Mouse (Mus musculus): ENCODE results near the gene Tmem256. TPM values are rescaled to one million over a fixed set of nuclear protein-coding genes. Genes with fewer than 3 reads are reported as not detected.

Tmem256 gene
- total RNA-seq (2023) = 15.1 TPM

GRCm38 (mm10) chr11:69837952-69838713 lies at the start of gene Tmem256:
Gene Tmem256 (plus strand): TSS chr11:69838514.

GRCm38 (mm10) chr11:69795168-69795982 lies 42.9 kb upstream of the Tmem256 start, which contains the start of gene Chrnb1:
Gene Chrnb1 (minus strand): TSS chr11:69795943.

GRCm38 (mm10) chr11:69801379-69801977 lies 36.8 kb upstream of the Tmem256 start, which contains the start of gene Fgf11:
Gene Fgf11 (minus strand): TSS chr11:69801857.

GRCm38 (mm10) chr11:69804972-69805909 lies 33.1 kb upstream of the Tmem256 start, which contains the start of gene Tmem102:
Gene Tmem102 (minus strand): TSS chr11:69805624.

GRCm38 (mm10) chr11:69815155-69815554 lies 23.2 kb upstream of the Tmem256 start, which contains the start of gene Gm39566:
Gene Gm39566 (minus strand): TSS chr11:69815298.

GRCm38 (mm10) chr11:69818365-69818764 lies 19.9 kb upstream of the Tmem256 start, which contains the start of gene Spem2:
Gene Spem2 (minus strand): TSS chr11:69818465.

GRCm38 (mm10) chr11:69822080-69822479 lies 16.2 kb upstream of the Tmem256 start, which contains the start of gene Spem1:
Gene Spem1 (minus strand): TSS chr11:69822180.

GRCm38 (mm10) chr11:69837604-69837951 lies 736 bp upstream of the Tmem256 start, which contains the start of gene Nlgn2:
Gene Nlgn2 (minus strand): TSS chr11:69837784.

GRCm38 (mm10) chr11:69846198-69846680 lies 7.9 kb downstream of the Tmem256 start, which contains the start of gene Plscr3:
Gene Plscr3 (plus strand): TSS chr11:69846376.

GRCm38 (mm10) chr11:69858113-69858998 lies 20.0 kb downstream of the Tmem256 start, which contains the start of gene Tnk1:
Gene Tnk1 (minus strand): TSS chr11:69858730.

GRCm38 (mm10) chr11:69877878-69878277 lies 39.6 kb downstream of the Tmem256 start, which contains the start of gene Tmem95:
Gene Tmem95 (minus strand): TSS chr11:69878018.

GRCm38 (mm10) chr11:69880853-69881603 lies 42.7 kb downstream of the Tmem256 start, which contains the start of gene Kctd11:
Gene Kctd11 (minus strand): TSS chr11:69881406.

Other genes starting within 250 kb of the Tmem256 start
- 0.27 TPM for gene Atp1b2, start 232.6 kb upstream of the Tmem256 start, total RNA-seq (2023)
- not detected for gene Shbg, start 220.6 kb upstream of the Tmem256 start, total RNA-seq (2023)
- gene Sat2, start 216.5 kb upstream of the Tmem256 start, total RNA-seq (2023) = not detected
- gene Fxr2, start 205.5 kb upstream of the Tmem256 start, total RNA-seq (2023) = 80.1 TPM
- not detected for gene Sox15, start 183.2 kb upstream of the Tmem256 start, total RNA-seq (2023)
- gene Mpdu1, start 175.9 kb upstream of the Tmem256 start, total RNA-seq (2023) = 85.2 TPM
- 14.8 TPM for gene Cd68, start 172.4 kb upstream of the Tmem256 start, total RNA-seq (2023)
- 775 TPM for gene Eif4a1, start 166.1 kb upstream of the Tmem256 start, total RNA-seq (2023)
- 109 TPM for gene Senp3, start 156.4 kb upstream of the Tmem256 start, total RNA-seq (2023)
- gene Tnfsf13, start 152.7 kb upstream of the Tmem256 start, total RNA-seq (2023) = not detected
- 1.7 TPM for gene Tnfsf12, start 142.7 kb upstream of the Tmem256 start, total RNA-seq (2023)
- not detected for gene Tnfsfm13, start 142.4 kb upstream of the Tmem256 start, total RNA-seq (2023)
- gene Polr2a, start 79.9 kb upstream of the Tmem256 start, total RNA-seq (2023) = 176 TPM
- gene Slc35g3, start 76.5 kb upstream of the Tmem256 start, total RNA-seq (2023) = not detected
- 47.4 TPM for gene Zbtb4, start 72.6 kb upstream of the Tmem256 start, total RNA-seq (2023)
- gene Chrnb1, start 42.6 kb upstream of the Tmem256 start, total RNA-seq (2023) = 3.6 TPM
- gene Fgf11, start 36.7 kb upstream of the Tmem256 start, total RNA-seq (2023) = 0.30 TPM
- gene Tmem102, start 32.9 kb upstream of the Tmem256 start, total RNA-seq (2023) = not detected
- not detected for gene Gm39566, start 23.2 kb upstream of the Tmem256 start, total RNA-seq (2023)
- gene Spem2, start 20.0 kb upstream of the Tmem256 start, total RNA-seq (2023) = not detected
- not detected for gene Spem1, start 16.3 kb upstream of the Tmem256 start, total RNA-seq (2023)
- gene Nlgn2, start 730 bp upstream of the Tmem256 start, total RNA-seq (2023) = 1.0 TPM
- gene Plscr3, start 7.9 kb downstream of the Tmem256 start, total RNA-seq (2023) = 12.0 TPM
- gene Tnk1, start 20.2 kb downstream of the Tmem256 start, total RNA-seq (2023) = not detected
- gene Tmem95, start 39.5 kb downstream of the Tmem256 start, total RNA-seq (2023) = not detected
- 1.7 TPM for gene Kctd11, start 42.9 kb downstream of the Tmem256 start, total RNA-seq (2023)
- 418 TPM for gene Acap1, start 57.0 kb downstream of the Tmem256 start, total RNA-seq (2023)
- 2.6 TPM for gene 2810408A11Rik, start 62.5 kb downstream of the Tmem256 start, total RNA-seq (2023)
- 63.0 TPM for gene Neurl4, start 62.6 kb downstream of the Tmem256 start, total RNA-seq (2023)
- gene Gps2, start 75.4 kb downstream of the Tmem256 start, total RNA-seq (2023) = 149 TPM
- gene Eif5a, start 83.4 kb downstream of the Tmem256 start, total RNA-seq (2023) = 316 TPM
- not detected for gene Ybx2, start 97.3 kb downstream of the Tmem256 start, total RNA-seq (2023)
- not detected for gene Slc2a4, start 109.7 kb downstream of the Tmem256 start, total RNA-seq (2023)
- not detected for gene Cldn7, start 126.3 kb downstream of the Tmem256 start, total RNA-seq (2023)
- 107 TPM for gene Ctdnep1, start 142.6 kb downstream of the Tmem256 start, total RNA-seq (2023)
- gene Elp5, start 144.0 kb downstream of the Tmem256 start, total RNA-seq (2023) = 43.9 TPM
- gene Gabarap, start 152.6 kb downstream of the Tmem256 start, total RNA-seq (2023) = 190 TPM
- 72.5 TPM for gene Phf23, start 157.3 kb downstream of the Tmem256 start, total RNA-seq (2023)
- gene Dvl2, start 162.1 kb downstream of the Tmem256 start, total RNA-seq (2023) = 39.2 TPM
- gene Acadvl, start 176.9 kb downstream of the Tmem256 start, total RNA-seq (2023) = 79.5 TPM
- gene Dlg4, start 178.4 kb downstream of the Tmem256 start, total RNA-seq (2023) = 41.1 TPM
- not detected for gene Asgr1, start 215.6 kb downstream of the Tmem256 start, total RNA-seq (2023)